Mouse (Mus musculus) hindbrain, embryonic 16.5 days (tissue): Measurements from ENCODE around the gene Tnfrsf23. TPM values are rescaled to one million over a fixed set of nuclear protein-coding genes. Genes with fewer than 3 reads are reported as not detected.
"Not testable (repeated sequence)": the region's sequence is repeated elsewhere in the genome, so short reads cannot be mapped to it uniquely, and the experiment has no call there.

ENCODE experiments used
- ATAC-seq: fragments of 200-750 bp; cut with Nextera tagmentation; 2 replicates; pipeline ENCODE4 v1.8.0; 2017; ENCODE audit warnings: moderate TSS enrichment, moderate library complexity
- H3K27ac ChIP-seq: fragments of 300-500 bp; sonication (generic); 2 replicates; pipeline ENCODE4 v1.5.1; 2014; ENCODE audit warnings: low read depth, mild to moderate bottlenecking, control low read depth, low read length, moderate library complexity
- H3K27me3 ChIP-seq: fragments of 300-500 bp; sonication (generic); replicated peaks from 2 replicates; pipeline ENCODE4 v1.6.1; 2014; ENCODE audit warnings: low read length; ENCODE audit not compliant: control insufficient read depth, insufficient read depth
- H3K36me3 ChIP-seq: fragments of 300-500 bp; sonication (generic); 2 replicates; pipeline ENCODE4 v1.6.1; 2014; ENCODE audit warnings: mild to moderate bottlenecking, low read length, moderate library complexity, mixed read lengths; ENCODE audit not compliant: control insufficient read depth, insufficient read depth
- H3K4me1 ChIP-seq: fragments of 300-500 bp; sonication (generic); 2 replicates; pipeline ENCODE4 v1.6.1; 2014; ENCODE audit warnings: low read depth, low read length; ENCODE audit not compliant: control insufficient read depth, insufficient read depth
- H3K4me2 ChIP-seq: fragments of 300-500 bp; sonication (generic); 2 replicates; pipeline ENCODE4 v1.6.1; 2014; ENCODE audit warnings: mild to moderate bottlenecking, low read length, control low read depth, moderate library complexity
- H3K4me3 ChIP-seq: fragments of 300-500 bp; sonication (generic); 2 replicates; pipeline ENCODE4 v1.5.1; 2014; ENCODE audit warnings: mild to moderate bottlenecking, low read length, control low read depth, moderate library complexity
- H3K9ac ChIP-seq: fragments of 300-500 bp; sonication (generic); 2 replicates; pipeline ENCODE4 v1.6.1; 2014; ENCODE audit warnings: low read depth, mild to moderate bottlenecking, control low read depth, low read length, moderate library complexity
- H3K9me3 ChIP-seq: fragments of 300-500 bp; sonication (generic); 2 replicates; pipeline ENCODE4 v1.6.1; 2014; ENCODE audit warnings: mild to moderate bottlenecking, low read length, moderate library complexity; ENCODE audit not compliant: control insufficient read depth
- WGBS: fragments of 180-500 bp; shearing (Covaris S2); extraction: QIAGEN DNeasy Blood & Tissue Kit; methylation state at CpG from one replicate; pipeline ENCODE4 v1.1.7; 2014; 5-methylcytosine and 5-hydroxymethylcytosine counted together
- polyA plus RNA-seq: library from polyadenylated mRNA; unstranded; fragments of >200 nt; fragmentation: Nextera tagmentation; extraction: Ambion mirVana; gene quantifications from 2 replicates; pipeline ENCODE4 v1.2.1, GENCODE M21; 2015

Gene Tnfrsf23
- polyA plus RNA-seq, 1 experiment from 2014 or later: 0.71 TPM

GRCm38 (mm10) chr7:143663470-143663869, 22.2 kb downstream of the Tnfrsf23 start:
- Histone ChIP-seq H3K36me3 (no peaks in the 10 kb centered on the region), H3K9me3 (no peaks in the 10 kb centered on the region), H3K4me1 (no peaks in the 10 kb centered on the region), H3K4me3 (no peak overlapping the region), H3K4me2 (no peak overlapping the region), H3K27ac (no peak overlapping the region), H3K27me3 (no peaks in the 10 kb centered on the region), H3K9ac (no peak overlapping the region)
- WGBS: 87% methylated on average over 2 of the region's 2 CpGs
- no peak for ATAC-seq

- Histone ChIP-seq H3K4me1 (no peaks in the 10 kb centered on the region), H3K27me3 (no peaks in the 10 kb centered on the region), H3K4me3 (no peak overlapping the region), H3K36me3 (no peaks in the 10 kb centered on the region), H3K4me2 (no peak overlapping the region), H3K9me3 (no peaks in the 10 kb centered on the region), H3K27ac (no peak overlapping the region), H3K9ac (no peak overlapping the region)
- no peak for ATAC-seq
Observed at GRCm38 (mm10) chr7:143660797-143661196, 24.9 kb downstream of the Tnfrsf23 start.

- Histone ChIP-seq H3K4me2 (peak overlapping the region; percentile 92), H3K4me3 (peak overlapping the region; percentile 79)
- WGBS: 53% methylated on average over 10 of the region's 10 CpGs
- H3K9me3 ChIP-seq, H3K4me1 ChIP-seq, H3K9ac ChIP-seq, H3K27ac ChIP-seq, H3K36me3 ChIP-seq, H3K27me3 ChIP-seq: not testable (repeated sequence)
- peak; percentile 50; the same call in 1 of the 2 replicates for ATAC-seq
Observed at GRCm38 (mm10) chr7:143649769-143650346, 35.8 kb downstream of the Tnfrsf23 start.

GRCm38 (mm10) chr7:143649034-143649768, 36.5 kb downstream of the Tnfrsf23 start, which contains the start of gene Tnfrsf22:
Gene Tnfrsf22 (minus strand): TSS chr7:143649661.
- Histone ChIP-seq H3K4me1 (no peaks in the 10 kb centered on the region), H3K9ac (peak within 1 kb of the TSS; percentile 79), H3K9me3 (no peaks in the 10 kb centered on the region), H3K27ac (no peak within 1 kb of the TSS), H3K36me3 (no peaks in the 10 kb centered on the region), H3K27me3 (no peaks in the 10 kb centered on the region), H3K4me3 (peak within 1 kb of the TSS; percentile 79), H3K4me2 (peak within 1 kb of the TSS; percentile 92)
- peak; percentile 100 for ATAC-seq
- WGBS: 3% methylated on average over 39 of the region's 39 CpGs

- H3K36me3 ChIP-seq, H3K27me3 ChIP-seq, ATAC-seq, H3K4me3 ChIP-seq, H3K4me2 ChIP-seq, H3K4me1 ChIP-seq, H3K27ac ChIP-seq, H3K9ac ChIP-seq, H3K9me3 ChIP-seq: not testable (repeated sequence)
- WGBS: 85% methylated on average over 2 of the region's 2 CpGs
Observed at GRCm38 (mm10) chr7:143643949-143644348, 41.7 kb downstream of the Tnfrsf23 start.

- H3K27me3 ChIP-seq: no peaks in the 10 kb centered on the region
- H3K4me2 ChIP-seq: no peak overlapping the region
- WGBS: 96% methylated on average over 1 of the region's 1 CpGs
- H3K9ac ChIP-seq: no peak overlapping the region
- no peaks in the 10 kb centered on the region for H3K4me1 ChIP-seq
- H3K4me3 ChIP-seq: no peak overlapping the region
- H3K9me3 ChIP-seq: no peaks in the 10 kb centered on the region
- H3K27ac ChIP-seq: no peak overlapping the region
- ATAC-seq: no peak
- H3K36me3 ChIP-seq: no peaks in the 10 kb centered on the region
Observed at GRCm38 (mm10) chr7:143636674-143637073, 49.0 kb downstream of the Tnfrsf23 start.

- H3K27ac ChIP-seq: no peak overlapping the region
- H3K36me3 ChIP-seq: no peaks in the 10 kb centered on the region
- no peaks in the 10 kb centered on the region for H3K4me1 ChIP-seq
- H3K9ac ChIP-seq: no peak overlapping the region
- no peaks in the 10 kb centered on the region; the same call in 1 of the 2 replicates for H3K27me3 ChIP-seq
- no peak overlapping the region for H3K4me2 ChIP-seq
- no peaks in the 10 kb centered on the region for H3K9me3 ChIP-seq
- H3K4me3 ChIP-seq: no peak overlapping the region
- ATAC-seq: no peak
- WGBS: 64% methylated on average over 2 of the region's 2 CpGs
Observed at GRCm38 (mm10) chr7:143631503-143631902, 54.2 kb downstream of the Tnfrsf23 start.

- no peaks in the 10 kb centered on the region for H3K9me3 ChIP-seq
- WGBS: 74% methylated on average over 1 of the region's 1 CpGs
- H3K4me2 ChIP-seq: no peak overlapping the region
- no peak overlapping the region for H3K4me3 ChIP-seq
- H3K27ac ChIP-seq: no peak overlapping the region
- no peak overlapping the region for H3K9ac ChIP-seq
- H3K36me3 ChIP-seq: no peaks in the 10 kb centered on the region
- ATAC-seq: no peak
- H3K4me1 ChIP-seq: no peaks in the 10 kb centered on the region
- no peaks in the 10 kb centered on the region; the same call in 1 of the 2 replicates for H3K27me3 ChIP-seq
Observed at GRCm38 (mm10) chr7:143629501-143629900, 56.2 kb downstream of the Tnfrsf23 start.

GRCm38 (mm10) chr7:143628540-143628939, 57.1 kb downstream of the Tnfrsf23 start, which contains the start of gene Tnfrsf26:
Gene Tnfrsf26 (minus strand): TSS chr7:143628722.
- WGBS: 100% methylated on average over 1 of the region's 1 CpGs
- no peak for ATAC-seq

More at GRCm38 (mm10) chr7:143628540-143628939, 57.1 kb downstream of the Tnfrsf23 start, which contains the start of gene Tnfrsf26:
- no peaks in the 10 kb centered on the region; the same call in 1 of the 2 replicates for H3K27me3 ChIP-seq
- no peaks in the 10 kb centered on the region for H3K9me3 ChIP-seq
- H3K27ac ChIP-seq: no peak within 1 kb of the TSS
- H3K4me3 ChIP-seq: no peak within 1 kb of the TSS
- no peaks in the 10 kb centered on the region for H3K4me1 ChIP-seq
- no peak within 1 kb of the TSS for H3K4me2 ChIP-seq
- no peak within 1 kb of the TSS for H3K9ac ChIP-seq
- no peaks in the 10 kb centered on the region for H3K36me3 ChIP-seq
